Comparison of ENCODE assay signal across 8 mouse cellular contexts in genomic region chr15:93397826-93398698, GRCm38 (mm10). TPM values are rescaled to one million over a fixed set of nuclear protein-coding genes. Genes with fewer than 3 reads are reported as not detected.
DNase-seq lines count a peak whose midpoint lies in the region; ATAC-seq lines count a peak whose summit lies in the region.

Zcrb1 (minus strand) TSS chr15:93398334.
Pphln1 (plus strand) TSS chr15:93398350.

- peak within 1 kb of the TSS; percentile 92 for H3K4me3 ChIP-seq in forebrain, embryonic 10.5 days
- H3K4me3 ChIP-seq in heart, embryonic 16.5 days (ENCODE audit: low read length) = peak within 1 kb of the TSS; percentile 97
- peak within 1 kb of the TSS; percentile 94 for H3K4me3 ChIP-seq in liver, embryonic 15.5 days (replicated peaks)
- H3K4me3 ChIP-seq in neural tube, embryonic 12.5 days = peak within 1 kb of the TSS; percentile 98

- under 1% methylated on average over 100 of the region's 100 CpGs for WGBS in forebrain, embryonic 10.5 days
- under 1% methylated on average over 92 of the region's 100 CpGs for WGBS in heart, embryonic 16.5 days
- WGBS in liver, embryonic 15.5 days (ENCODE audit: insufficient replicate concordance) = under 1% methylated on average over 100 of the region's 100 CpGs
- under 1% methylated on average over 100 of the region's 100 CpGs for WGBS in neural tube, embryonic 12.5 days

- no peaks in the 10 kb centered on the region for H3K27me3 ChIP-seq in forebrain, embryonic 10.5 days (ENCODE audit: poor library complexity, severe bottlenecking)
- no peaks in the 10 kb centered on the region for H3K27me3 ChIP-seq in heart, embryonic 16.5 days (ENCODE audit: control insufficient read depth, insufficient read depth, low read length)
- H3K27me3 ChIP-seq in liver, embryonic 15.5 days = no peaks in the 10 kb centered on the region
- no peaks in the 10 kb centered on the region for H3K27me3 ChIP-seq in neural tube, embryonic 12.5 days (replicated peaks)

- no peaks in the 10 kb centered on the region for H3K9me3 ChIP-seq in forebrain, embryonic 10.5 days
- H3K9me3 ChIP-seq in heart, embryonic 16.5 days (replicated peaks; ENCODE audit: control insufficient read depth, low read length) = no peaks in the 10 kb centered on the region
- no peaks in the 10 kb centered on the region for H3K9me3 ChIP-seq in liver, embryonic 15.5 days (replicated peaks)
- H3K9me3 ChIP-seq in neural tube, embryonic 12.5 days = no peaks in the 10 kb centered on the region

- peaks cover 46% of the 10 kb centered on the region for H3K36me3 ChIP-seq in forebrain, embryonic 10.5 days (replicated peaks)
- H3K36me3 ChIP-seq in heart, embryonic 16.5 days (ENCODE audit: control insufficient read depth, insufficient read depth) = peaks cover 8% of the 10 kb centered on the region; the same call in 1 of the 2 replicates
- peaks cover 27% of the 10 kb centered on the region for H3K36me3 ChIP-seq in liver, embryonic 15.5 days (replicated peaks)
- peaks cover 16% of the 10 kb centered on the region for H3K36me3 ChIP-seq in neural tube, embryonic 12.5 days

- peak within 1 kb of the TSS; percentile 95 for H3K9ac ChIP-seq in heart, embryonic 16.5 days (ENCODE audit: low read length)
- H3K9ac ChIP-seq in liver, embryonic 15.5 days = peak within 1 kb of the TSS; percentile 94
- H3K9ac ChIP-seq in neural tube, embryonic 12.5 days = peak within 1 kb of the TSS; percentile 97

- ATAC-seq in CD4-positive, CD25-positive, alpha-beta regulatory T cell, adult 4 months = peak; percentile 92
- ATAC-seq in heart, embryonic 16.5 days (replicated peaks; ENCODE audit: extremely low read depth, insufficient read depth, low FRiP score) = peak; percentile 97
- ATAC-seq in liver, embryonic 15.5 days (ENCODE audit: insufficient read depth) = peak; percentile 95
- ATAC-seq in neural tube, embryonic 12.5 days (ENCODE audit: low FRiP score, low read depth) = peak; percentile 96

- H3K4me1 ChIP-seq in forebrain, embryonic 10.5 days = peaks cover 35% of the 10 kb centered on the region
- H3K4me1 ChIP-seq in heart, embryonic 16.5 days (ENCODE audit: control insufficient read depth, insufficient read depth, low read length) = peaks cover 24% of the 10 kb centered on the region
- H3K4me1 ChIP-seq in liver, embryonic 15.5 days (replicated peaks) = peaks cover 58% of the 10 kb centered on the region
- peaks cover 25% of the 10 kb centered on the region for H3K4me1 ChIP-seq in neural tube, embryonic 12.5 days

- DNase-seq in c-Kit-negative CD71-positive TER-119-positive erythroid progenitor cells, embryonic 14.5 days (ENCODE audit: low read depth, low spot score) = peak; percentile 77
- peak; percentile 83 for DNase-seq in forebrain, embryonic 10.5 days (ENCODE audit: extremely low spot score, low spot score)
- DNase-seq in kidney, postnatal 36 days = peak; percentile 75 to 91
- peak; percentile 67 for DNase-seq in telencephalon, adult 2 months (ENCODE audit: low read depth, low spot score)

- peak within 1 kb of the TSS; percentile 81 for H3K4me2 ChIP-seq in heart, embryonic 16.5 days (ENCODE audit: low read depth, low read length)
- H3K4me2 ChIP-seq in liver, embryonic 15.5 days = peak within 1 kb of the TSS; percentile 81
- H3K4me2 ChIP-seq in neural tube, embryonic 12.5 days (replicated peaks) = peak within 1 kb of the TSS; percentile 73

- H3K27ac ChIP-seq in forebrain, embryonic 10.5 days = peak within 1 kb of the TSS; percentile 92
- H3K27ac ChIP-seq in heart, embryonic 16.5 days (ENCODE audit: low read length) = peak within 1 kb of the TSS; percentile 91
- peak within 1 kb of the TSS; percentile 92 for H3K27ac ChIP-seq in liver, embryonic 15.5 days (replicated peaks)
- peak within 1 kb of the TSS; percentile 80 for H3K27ac ChIP-seq in neural tube, embryonic 12.5 days

RNA-seq across cellular contexts. Expression of gene Zcrb1, which starts in this region (rescaled TPM):
- polyA plus RNA-seq in CD4-positive, CD25-positive, alpha-beta regulatory T cell, adult 4 months (2017; shearing (Covaris generic)) = 100 to 1,000 TPM in 1 of 2 experiments, 10 to 100 TPM in 1; 68.5 to 104 TPM
- polyA plus RNA-seq in forebrain, embryonic 10.5 days (2016; fragmentation: Nextera tagmentation; extraction: Ambion mirVana) = 146 and 151 TPM in 2 replicates
- polyA plus RNA-seq in heart, embryonic 16.5 days (2015; fragmentation: Nextera tagmentation; extraction: Ambion mirVana) = 101 and 114 TPM in 2 replicates
- polyA plus RNA-seq in liver, embryonic 15.5 days (2015; fragmentation: Nextera tagmentation; extraction: Ambion mirVana) = 50.3 and 59.7 TPM in 2 replicates
- 167 and 170 TPM in 2 replicates for polyA plus RNA-seq in neural tube, embryonic 12.5 days (2016; fragmentation: Nextera tagmentation; extraction: Ambion mirVana)

RNA-seq across cellular contexts. Expression of gene Pphln1, which starts in this region (rescaled TPM):
- 10 to 100 TPM; 27.0 to 43.3 TPM for polyA plus RNA-seq in CD4-positive, CD25-positive, alpha-beta regulatory T cell, adult 4 months (2017; shearing (Covaris generic))
- 102 and 103 TPM in 2 replicates for polyA plus RNA-seq in forebrain, embryonic 10.5 days (2016; fragmentation: Nextera tagmentation; extraction: Ambion mirVana)
- polyA plus RNA-seq in heart, embryonic 16.5 days (2015; fragmentation: Nextera tagmentation; extraction: Ambion mirVana) = 34.6 and 37.0 TPM in 2 replicates
- 14.3 and 14.6 TPM in 2 replicates for polyA plus RNA-seq in liver, embryonic 15.5 days (2015; fragmentation: Nextera tagmentation; extraction: Ambion mirVana)
- polyA plus RNA-seq in neural tube, embryonic 12.5 days (2016; fragmentation: Nextera tagmentation; extraction: Ambion mirVana) = 68.1 and 75.4 TPM in 2 replicates

Comparison
In these comparisons a context has a peak if more than half of its experiments do, and no peak if none do; other contexts are left out.
1. Peak in every context shown above with its lines: DNase-seq, ATAC-seq, H3K4me3 ChIP-seq and H3K27ac ChIP-seq.